Mouse (Mus musculus) urinary bladder, postnatal 25 days (tissue): Measurements from ENCODE around the gene Stom.

Source experiments
- DNase-seq: peaks from one replicate; pipeline ENCODE4 v3.0.0; 2022; ENCODE audit warnings: low spot score

Gene Stom

DNA sequence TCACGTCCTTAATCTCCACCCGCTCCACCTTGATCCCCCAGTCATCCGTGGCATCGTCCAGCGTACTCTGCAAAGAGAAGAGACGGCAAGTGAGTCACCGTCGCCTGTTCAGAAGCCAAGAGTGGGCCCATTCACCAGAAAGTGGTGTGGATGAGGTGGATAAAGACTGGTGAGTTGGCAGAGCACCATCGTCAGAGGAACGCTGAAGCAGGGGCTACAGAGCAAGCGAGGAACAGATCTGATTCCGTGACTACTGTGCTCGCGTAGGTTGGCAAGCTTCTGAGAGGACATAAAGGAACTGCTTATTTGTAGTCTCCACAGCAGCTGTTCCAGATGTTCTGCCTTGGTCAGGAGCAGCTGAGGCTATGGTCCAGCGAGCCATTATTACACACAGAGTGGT, 16.4 kb downstream of the Stom start:
- DNase-seq, result no peak

- DNase-seq, result no peak
Observed at GRCm38 (mm10) chr2:35318405-35318804, 18.4 kb downstream of the Stom start.

DNA sequence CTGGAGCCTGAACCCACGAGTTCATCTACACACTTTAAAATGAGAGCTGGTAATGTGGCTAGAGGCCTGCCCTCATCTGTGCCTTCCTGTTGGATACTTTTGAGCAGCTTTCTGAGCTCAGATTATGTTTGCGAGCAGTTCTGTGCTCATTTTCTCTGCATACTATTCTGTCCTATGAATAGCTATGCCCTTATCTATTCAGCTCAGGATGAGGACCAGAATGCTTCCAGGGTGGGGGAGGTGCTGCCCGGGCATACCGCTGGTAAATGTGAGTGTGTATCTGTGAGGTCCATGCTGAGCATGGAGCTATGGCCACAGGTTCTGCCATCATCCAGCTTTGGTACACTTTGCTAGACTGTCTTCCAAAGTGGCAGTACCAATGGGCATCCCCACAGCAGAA, 19.2 kb downstream of the Stom start:
- no peak for DNase-seq

DNA sequence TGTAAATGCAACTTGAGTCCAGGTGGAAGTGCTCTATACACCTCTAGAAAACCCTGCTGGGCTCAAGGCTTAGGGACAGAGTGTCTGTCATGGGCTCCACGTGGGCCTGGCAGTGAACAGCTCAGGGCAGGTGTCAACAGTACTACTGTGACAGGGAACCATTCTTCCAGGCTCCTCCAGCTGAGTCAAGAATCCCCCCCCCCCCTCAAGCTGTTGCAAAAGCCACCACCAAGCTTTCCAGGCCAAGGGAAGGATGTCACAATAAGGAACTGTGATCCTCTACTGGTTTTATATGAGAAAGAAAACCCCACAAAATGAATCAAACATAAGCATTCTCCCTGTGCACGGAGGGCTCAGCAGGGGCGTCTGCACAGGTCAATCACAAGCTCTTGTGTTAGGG, 22.5 kb downstream of the Stom start:
- no peak for DNase-seq

DNA sequence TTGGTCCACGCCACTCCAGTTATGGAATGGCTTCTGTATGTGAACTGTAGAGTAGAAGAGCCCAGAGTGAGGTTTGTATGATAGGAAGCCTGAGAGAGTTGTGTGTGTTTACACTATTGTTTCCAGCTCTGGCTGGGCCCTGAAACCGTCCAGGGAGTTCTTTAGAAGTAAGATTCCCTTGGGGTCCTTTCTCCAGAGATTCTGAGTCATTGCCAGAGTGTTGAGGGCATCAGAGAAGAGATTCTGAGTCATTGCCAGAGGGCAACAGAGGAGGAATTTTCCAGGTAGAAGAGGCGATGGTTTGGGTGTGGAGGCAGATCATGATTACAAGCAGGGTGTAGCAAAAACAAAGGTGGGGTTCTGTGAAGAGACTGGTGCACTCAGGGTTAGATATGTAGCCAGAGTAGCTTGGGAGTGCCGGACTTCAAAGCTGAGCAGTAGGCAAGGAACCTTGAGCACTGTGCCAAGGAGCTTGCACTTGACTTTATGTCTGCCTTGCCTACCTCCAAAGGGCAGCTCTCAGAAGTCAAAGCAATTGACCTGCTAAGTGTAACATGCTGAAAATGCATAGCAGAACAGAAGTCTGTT, 26.8 kb downstream of the Stom start:
- no peak for DNase-seq

GRCm38 (mm10) chr2:35308166-35308565, 28.6 kb downstream of the Stom start:
- no peak for DNase-seq

DNA sequence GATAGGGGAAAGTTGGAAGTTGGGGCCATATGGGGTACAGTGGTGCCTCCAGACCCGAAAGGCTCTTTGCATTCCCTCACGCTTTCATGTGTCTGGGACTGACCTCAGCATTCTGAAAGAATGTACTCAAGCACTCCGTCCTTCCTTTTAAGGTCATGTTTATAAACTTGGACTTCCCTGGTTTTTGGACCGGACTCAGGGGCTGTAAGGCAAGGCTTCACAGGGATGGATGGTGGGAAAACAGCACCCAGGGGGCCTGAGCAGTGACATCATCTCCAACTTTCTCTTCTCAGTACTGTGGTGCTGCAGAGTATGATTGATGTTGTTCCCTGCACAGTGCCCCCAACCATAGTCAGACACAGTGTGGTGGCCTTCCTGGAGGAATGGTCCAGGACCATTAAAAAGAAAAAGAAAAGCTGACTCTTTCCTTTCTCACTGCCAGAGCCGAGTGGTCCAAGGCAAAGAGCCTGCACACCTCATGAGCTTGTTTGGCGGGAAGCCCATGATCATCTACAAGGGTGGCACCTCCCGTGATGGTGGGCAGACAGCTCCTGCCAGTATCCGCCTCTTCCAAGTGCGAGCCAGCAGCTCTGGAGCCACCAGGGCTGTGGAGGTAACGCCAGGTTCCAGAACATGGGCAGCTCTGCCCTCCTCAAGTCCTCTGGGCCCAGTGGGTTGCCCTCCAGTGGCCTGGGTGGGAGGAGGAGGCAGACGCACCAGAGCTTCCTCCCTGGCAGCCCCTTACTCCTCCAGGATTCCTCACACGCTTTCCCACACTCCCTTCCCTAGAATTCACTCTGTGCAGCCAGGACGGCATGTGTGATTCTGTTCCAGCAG, 34.5 kb downstream of the Stom start:
- no peak for DNase-seq

DNA sequence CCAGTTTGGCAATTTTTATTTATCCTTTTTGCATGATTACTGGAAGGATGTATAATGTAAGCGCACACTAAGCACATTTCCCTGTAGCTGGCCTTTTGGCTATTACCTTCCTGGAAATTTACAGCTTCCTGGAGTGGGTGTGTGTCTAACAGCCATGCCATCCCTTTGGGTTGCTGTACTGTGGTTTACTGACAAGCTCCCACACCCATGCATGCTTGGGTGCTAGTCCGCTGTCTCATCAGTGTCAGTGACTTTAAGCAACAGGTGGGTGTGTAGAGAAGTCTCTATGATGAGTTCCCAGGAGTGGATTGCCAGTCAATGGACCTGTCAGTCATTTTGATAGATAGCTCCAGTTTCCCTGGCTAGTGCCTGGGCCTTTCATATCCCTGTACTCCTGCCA, 37.3 kb downstream of the Stom start:
- DNase-seq, result no peak

DNA sequence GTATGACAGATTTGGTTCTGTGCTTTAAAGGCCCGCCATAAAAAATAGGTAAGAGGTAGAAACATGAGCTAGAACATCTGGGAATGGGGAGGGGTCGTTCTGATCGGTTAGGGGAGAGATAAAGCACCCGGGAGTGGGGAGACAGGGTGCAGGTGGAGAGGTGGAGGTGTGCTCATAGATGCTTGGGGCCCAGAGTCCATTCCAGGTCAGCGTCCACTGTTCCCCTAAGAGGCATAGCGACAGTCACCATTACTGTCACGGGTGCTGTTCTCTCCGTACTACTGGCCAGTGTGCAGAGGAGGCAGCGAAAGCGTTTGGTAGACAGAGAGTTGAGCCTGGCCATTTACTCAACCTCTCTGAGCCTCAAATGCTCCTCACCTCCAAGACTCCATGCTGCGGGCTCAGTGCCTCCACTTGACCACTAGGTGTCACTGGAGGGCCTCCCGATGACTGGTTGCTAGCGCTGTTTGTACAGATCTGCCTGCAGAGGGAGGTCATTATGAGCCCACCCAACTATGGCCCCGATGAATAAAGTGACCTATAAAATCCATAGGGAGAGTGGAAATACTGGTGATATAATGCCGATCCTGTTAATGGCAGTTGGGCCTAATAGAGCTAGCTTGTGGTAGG, 39.0 kb downstream of the Stom start:
- DNase-seq, result peak; percentile 70

DNA sequence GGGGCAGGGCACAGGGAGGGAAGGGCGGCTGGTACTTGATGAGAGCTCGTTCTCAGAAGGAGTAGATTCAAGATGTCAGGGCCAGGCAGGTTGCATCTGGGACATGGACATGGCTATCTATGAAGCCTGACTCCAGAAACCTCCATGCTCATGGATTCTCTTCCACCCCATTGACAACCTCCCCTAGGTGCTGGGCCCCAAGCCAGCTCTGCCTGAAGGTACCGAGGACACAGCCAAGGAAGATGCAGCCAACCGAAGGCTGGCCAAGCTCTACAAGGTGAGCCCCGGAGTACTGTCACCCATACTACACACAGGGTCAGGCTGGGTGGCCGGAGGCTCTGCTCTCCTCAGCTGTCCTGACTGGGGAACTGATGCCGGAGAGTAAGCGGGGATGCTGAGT, 43.5 kb downstream of the Stom start:
- no peak for DNase-seq

- DNase-seq, result no peak
Observed at GRCm38 (mm10) chr2:35292700-35293099, 44.1 kb downstream of the Stom start.

DNA sequence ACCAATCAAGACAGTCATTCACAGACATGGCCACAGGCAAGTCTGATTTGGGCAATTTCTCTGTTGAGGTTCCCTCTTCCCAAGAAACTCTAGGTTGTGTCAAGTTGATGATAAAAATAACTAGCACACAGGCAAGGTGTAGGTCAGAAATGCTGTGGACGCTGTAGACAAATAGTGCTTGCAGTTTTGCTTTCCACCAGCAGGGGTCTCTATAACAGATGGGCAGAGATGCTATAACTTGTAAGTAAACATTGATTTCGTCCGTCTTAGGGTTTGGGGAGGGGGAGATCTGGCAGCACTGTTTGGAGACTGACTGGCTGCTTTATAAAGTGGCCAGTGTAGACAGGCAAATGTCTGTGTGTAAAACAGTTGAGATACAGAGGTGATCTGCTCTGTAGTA, 44.9 kb downstream of the Stom start:
- DNase-seq, result no peak

GRCm38 (mm10) chr2:35288758-35289635, 47.8 kb downstream of the Stom start:
- peak; percentile 80 for DNase-seq

- DNase-seq, result no peak
Observed at GRCm38 (mm10) chr2:35287017-35287620, 49.7 kb downstream of the Stom start.

DNA sequence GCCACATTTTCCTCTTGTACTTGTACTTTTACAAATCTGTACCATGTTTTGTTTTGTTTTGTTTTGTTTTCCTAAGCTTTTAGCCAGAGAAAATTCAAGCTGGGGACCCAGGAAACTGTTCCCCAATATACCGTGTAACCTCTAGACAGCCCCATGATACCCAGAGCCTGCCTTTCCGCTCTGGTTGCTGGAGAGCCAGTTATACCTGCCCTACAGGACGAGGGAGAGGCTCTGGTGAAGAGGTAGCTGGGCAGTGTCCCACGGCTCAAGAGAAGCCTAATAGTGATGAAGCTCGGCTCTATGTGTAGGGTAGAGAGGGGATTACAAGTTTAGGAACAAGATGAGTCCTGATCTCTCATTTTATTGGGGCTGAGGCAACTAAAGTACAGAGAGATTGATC, 51.6 kb downstream of the Stom start:
- no peak for DNase-seq

DNA sequence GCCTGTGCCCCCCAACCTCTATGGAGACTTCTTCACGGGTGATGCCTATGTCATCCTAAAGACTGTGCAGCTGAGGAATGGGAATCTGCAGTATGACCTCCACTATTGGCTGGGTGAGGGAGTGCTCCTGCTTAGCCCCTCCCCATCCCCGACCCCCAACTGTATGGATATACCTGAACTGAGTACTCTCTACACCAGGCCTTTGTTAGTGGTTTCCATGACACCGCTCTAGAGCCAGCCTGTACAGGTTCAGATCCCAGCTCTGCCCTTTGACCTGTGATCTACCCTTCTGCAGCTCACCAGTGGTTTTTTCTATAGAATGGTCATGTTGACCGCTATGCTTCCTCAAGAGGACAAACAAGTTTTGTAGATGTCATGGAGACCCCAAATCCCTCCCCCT, 52.8 kb downstream of the Stom start:
- DNase-seq, result no peak

GRCm38 (mm10) chr2:35282214-35282613, 54.6 kb downstream of the Stom start:
- DNase-seq, result peak; percentile 58

GRCm38 (mm10) chr2:35280001-35280400, 56.8 kb downstream of the Stom start:
- DNase-seq, result no peak

- no peak for DNase-seq
Observed at GRCm38 (mm10) chr2:35278371-35279210, 58.2 kb downstream of the Stom start.

GRCm38 (mm10) chr2:35277686-35278085, 59.1 kb downstream of the Stom start:
- peak; percentile 70 for DNase-seq

DNA sequence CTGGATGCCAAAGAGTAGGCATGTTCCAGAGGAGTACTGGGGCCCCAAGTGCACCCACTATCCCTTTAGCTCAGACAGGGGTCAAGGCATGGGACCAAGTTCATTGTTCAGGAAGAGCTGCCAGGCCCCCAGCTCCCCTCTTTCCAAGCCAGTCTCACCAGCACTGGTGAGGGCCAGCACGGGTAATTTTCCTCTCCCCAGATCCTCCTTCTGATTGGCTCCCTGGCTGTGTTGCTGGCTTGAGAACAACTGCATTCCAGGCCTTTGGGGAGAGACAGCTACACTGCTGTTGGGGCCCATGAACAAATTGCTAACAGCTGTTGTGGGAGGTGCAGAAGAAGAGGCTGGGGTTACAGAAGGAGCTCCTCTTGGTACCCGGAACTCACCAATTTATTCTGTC, 63.2 kb downstream of the Stom start:
- no peak for DNase-seq
